Comparison of ENCODE assay signal across 8 mouse cellular contexts in the genomic region with DNA sequence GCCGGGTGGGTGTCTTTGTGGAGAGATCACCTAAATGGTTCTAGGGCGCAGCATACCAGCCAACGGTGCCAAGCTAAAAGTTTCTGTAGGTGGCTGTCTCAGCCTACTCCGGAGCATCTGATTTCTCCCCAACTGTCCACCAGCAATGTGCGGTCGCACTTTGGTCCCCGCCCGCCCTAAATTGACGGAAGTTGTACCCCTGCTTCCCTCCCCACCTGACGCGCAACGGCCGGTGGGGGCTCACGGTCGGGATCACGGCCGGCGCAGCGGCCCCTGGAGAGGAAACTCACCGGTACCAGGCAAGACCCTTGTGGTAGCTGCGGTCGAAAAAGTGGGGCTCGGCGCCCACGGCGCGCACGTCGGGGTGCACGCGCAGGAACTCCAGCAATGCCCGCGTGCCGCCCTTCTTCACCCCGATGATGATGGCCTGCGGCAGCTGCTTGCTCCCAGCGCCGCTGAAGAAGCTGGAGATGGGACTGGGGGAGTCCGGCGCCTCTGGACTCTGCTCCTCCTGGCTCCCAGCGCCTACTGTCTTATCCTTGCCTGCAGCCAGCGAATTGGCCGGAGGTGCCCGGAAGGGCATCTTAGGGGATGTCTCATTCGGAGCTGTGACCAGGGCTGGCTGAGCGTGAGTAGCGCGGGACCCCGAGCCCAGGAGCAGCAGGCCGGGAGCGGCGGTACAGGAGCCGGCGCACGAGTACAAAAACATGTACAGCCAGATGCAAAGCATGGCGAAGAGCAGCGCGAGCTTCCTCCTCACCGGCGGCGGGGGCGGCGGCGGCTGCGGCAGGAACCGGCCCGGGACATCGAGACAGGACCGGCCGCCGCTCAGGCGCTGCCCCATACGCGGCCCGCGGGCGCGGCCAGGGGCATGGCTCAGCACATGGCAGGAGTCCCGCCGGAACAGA. TPM values are rescaled to one million over a fixed set of nuclear protein-coding genes. Genes with fewer than 3 reads are reported as not detected.
DNase-seq lines count a peak whose midpoint lies in the region; ATAC-seq lines count a peak whose summit lies in the region.

No protein-coding gene starts in this region.

- under 1% methylated on average over 78 of the region's 80 CpGs for WGBS in forebrain, embryonic 16.5 days
- under 1% methylated on average over 80 of the region's 80 CpGs for WGBS in limb, embryonic 10.5 days

- DNase-seq in kidney, adult 9 months = peak; percentile 21
- no peak for DNase-seq in kidney, adult 18-20 months
- DNase-seq in Muller cell, postnatal 12 days (ENCODE audit: inconsistent ontology term) = peak; percentile 35
- peak; percentile 69 for DNase-seq in limb, embryonic 10.5 days (ENCODE audit: low spot score)
- DNase-seq in natural killer cell, adult 2 months (ENCODE audit: low spot score in 2 of 2) = peak; percentile 15 to 26
- DNase-seq in urinary bladder, postnatal 14 days (ENCODE audit: low spot score) = no peak
- DNase-seq in layer of hippocampus, postnatal 36 days = no peak

- H3K27me3 ChIP-seq in forebrain, embryonic 16.5 days (replicated peaks; ENCODE audit: control insufficient read depth, insufficient read depth, low read length) = peaks cover 72% of the 10 kb centered on the region
- H3K27me3 ChIP-seq in limb, embryonic 10.5 days (ENCODE audit: low read depth, poor library complexity, severe bottlenecking) = peaks cover 65% of the 10 kb centered on the region

- peak overlapping the region; percentile 49 for H3K9ac ChIP-seq in forebrain, embryonic 16.5 days (replicated peaks; ENCODE audit: low read depth, low read length)

- no peak overlapping the region for H3K27ac ChIP-seq in forebrain, embryonic 16.5 days (ENCODE audit: low read length)
- H3K27ac ChIP-seq in limb, embryonic 10.5 days = peak overlapping the region; percentile 90

- peaks cover 53% of the 10 kb centered on the region for H3K4me1 ChIP-seq in forebrain, embryonic 16.5 days (replicated peaks; ENCODE audit: control insufficient read depth, insufficient read depth, low read length)
- H3K4me1 ChIP-seq in limb, embryonic 10.5 days = peaks cover 96% of the 10 kb centered on the region

- no peaks in the 10 kb centered on the region for H3K9me3 ChIP-seq in forebrain, embryonic 16.5 days (ENCODE audit: control insufficient read depth, low read length)
- H3K9me3 ChIP-seq in limb, embryonic 10.5 days (replicated peaks) = no peaks in the 10 kb centered on the region

- H3K36me3 ChIP-seq in forebrain, embryonic 16.5 days (ENCODE audit: control insufficient read depth, insufficient read depth) = no peaks in the 10 kb centered on the region
- H3K36me3 ChIP-seq in limb, embryonic 10.5 days = peaks cover 3% of the 10 kb centered on the region; the same call in 1 of the 2 replicates

- ATAC-seq in forebrain, embryonic 16.5 days = no peak; the same call in 1 of the 2 replicates

- peak overlapping the region; percentile 43 for H3K4me3 ChIP-seq in forebrain, embryonic 16.5 days (replicated peaks; ENCODE audit: low read length)
- H3K4me3 ChIP-seq in limb, embryonic 10.5 days = peak overlapping the region; percentile 85

- H3K4me2 ChIP-seq in forebrain, embryonic 16.5 days (ENCODE audit: low read length) = peak overlapping the region; percentile 75

RNA-seq across cellular contexts. Expression of gene Hs3st3b1, which starts 0.8 kb away (rescaled TPM):
- 3.9 and 4.5 TPM in 2 replicates for polyA plus RNA-seq in forebrain, embryonic 16.5 days (2015; fragmentation: Nextera tagmentation; extraction: Ambion mirVana)
- polyA plus RNA-seq in limb, embryonic 10.5 days (2016; fragmentation: Nextera tagmentation; extraction: Ambion mirVana) = 17.8 and 22.1 TPM in 2 replicates
- total RNA-seq in layer of hippocampus, postnatal 36 days (2021) = under 1 TPM; 0.52 to 0.63 TPM

Comparison
In these comparisons a context has a peak if more than half of its experiments do, and no peak if none do; other contexts are left out.
1. DNase-seq: peak in kidney, adult 9 months (single experiment), Muller cell, postnatal 12 days (single experiment), limb, embryonic 10.5 days (single experiment) and natural killer cell, adult 2 months (2 of 2); none in kidney, adult 18-20 months (single experiment), urinary bladder, postnatal 14 days (single experiment) and layer of hippocampus, postnatal 36 days (0 of 2).